Mouse (Mus musculus) ES-E14 (cell line): Measurements from ENCODE around the gene Alox5.

Experiments used
- CHD2 ChIP-seq: IDR thresholded peaks from 2 replicates; pipeline ENCODE4 v1.6.1; 2014; ENCODE audit warnings: mild to moderate bottlenecking, low read depth, low read length, inconsistent platforms
- HCFC1 ChIP-seq: IDR thresholded peaks from 2 replicates; pipeline ENCODE4 v1.6.1; 2012; ENCODE audit warnings: low read length, inconsistent platforms, borderline replicate concordance; ENCODE audit not compliant: insufficient read depth
- MAFK ChIP-seq: IDR thresholded peaks from 2 replicates; pipeline ENCODE4 v1.6.1; 2014; ENCODE audit warnings: mild to moderate bottlenecking, low read depth, low read length, inconsistent platforms; ENCODE audit not compliant: insufficient read depth
- ZC3H11A ChIP-seq: IDR thresholded peaks from 2 replicates; pipeline ENCODE4 v1.6.1; 2012; ENCODE audit warnings: low read depth, mild to moderate bottlenecking, inconsistent platforms, low read length, borderline replicate concordance
- ZNF384 ChIP-seq: IDR thresholded peaks from 2 replicates; pipeline ENCODE4 v1.6.1; 2012; ENCODE audit warnings: low read depth, low read length, inconsistent platforms

GRCm38 (mm10) chr6:116374618-116375017, 86.4 kb downstream of the Alox5 start:
- TF ChIP-seq ZC3H11A (no peak), HCFC1 (no peak), ZNF384 (no peak), CHD2 (no peak), MAFK (no peak)
